Mouse (Mus musculus) liver, adult 2 months (tissue): ENCODE data around the gene Zbtb7a.

Experiments
- CTCF ChIP-seq: fragments of 200-500 bp; IDR thresholded peaks from 2 replicates; pipeline ENCODE4 v1.5.1; 2011; ENCODE audit warnings: low read depth, low read length, control low read depth
- POLR2A ChIP-seq: fragments of 200-500 bp; IDR thresholded peaks from 2 replicates; pipeline ENCODE4 v1.6.1; 2011; ENCODE audit warnings: low read length, control low read depth; ENCODE audit not compliant: insufficient read depth; ENCODE audit errors: extremely low read depth

GRCm38 (mm10) chr10:81146296-81146695, 11.3 kb downstream of the Zbtb7a start:
- TF ChIP-seq CTCF: no peak
- no peak for TF ChIP-seq POLR2A
